8 mouse cellular contexts compared by ENCODE assay signal in genomic region chr1:43694851-43695545, GRCm38 (mm10). TPM values are rescaled to one million over a fixed set of nuclear protein-coding genes. Genes with fewer than 3 reads are reported as not detected.
DNase-seq lines count a peak whose midpoint lies in the region; ATAC-seq and TF ChIP-seq lines count a peak whose summit lies in the region.

No protein-coding gene starts in this region.

- H3K9ac ChIP-seq in forebrain, embryonic 11.5 days (ENCODE audit: low read length) = no peak overlapping the region
- no peak overlapping the region for H3K9ac ChIP-seq in forebrain, embryonic 12.5 days
- H3K9ac ChIP-seq in heart, embryonic 14.5 days (ENCODE audit: low read length) = peak overlapping the region; percentile 42
- peak overlapping the region; percentile 28; the same call in 1 of the 2 replicates for H3K9ac ChIP-seq in limb, embryonic 14.5 days (ENCODE audit: low read depth, low read length, severe bottlenecking)

- no peaks in the 10 kb centered on the region for H3K36me3 ChIP-seq in forebrain, embryonic 11.5 days (ENCODE audit: control insufficient read depth, insufficient read depth, low read length)
- H3K36me3 ChIP-seq in forebrain, embryonic 10.5 days (replicated peaks) = no peaks in the 10 kb centered on the region
- H3K36me3 ChIP-seq in forebrain, embryonic 12.5 days (replicated peaks) = no peaks in the 10 kb centered on the region
- H3K36me3 ChIP-seq in heart, embryonic 14.5 days (ENCODE audit: control insufficient read depth, insufficient read depth, low read length) = no peaks in the 10 kb centered on the region
- H3K36me3 ChIP-seq in limb, embryonic 14.5 days (ENCODE audit: control insufficient read depth, insufficient read depth, low read length) = no peaks in the 10 kb centered on the region

- H3K4me2 ChIP-seq in forebrain, embryonic 11.5 days (ENCODE audit: low read depth, low read length, severe bottlenecking) = no peak overlapping the region
- no peak overlapping the region for H3K4me2 ChIP-seq in forebrain, embryonic 12.5 days
- peak overlapping the region; percentile 39 for H3K4me2 ChIP-seq in heart, embryonic 14.5 days (ENCODE audit: low read length)
- H3K4me2 ChIP-seq in limb, embryonic 14.5 days (replicated peaks; ENCODE audit: low read depth, low read length, severe bottlenecking) = peak overlapping the region; percentile 22

- 56% methylated on average over 6 of the region's 6 CpGs for WGBS in forebrain, embryonic 11.5 days
- 61% methylated on average over 6 of the region's 6 CpGs for WGBS in forebrain, embryonic 10.5 days
- 52% methylated on average over 6 of the region's 6 CpGs for WGBS in forebrain, embryonic 12.5 days
- WGBS in heart, embryonic 14.5 days = 14% methylated on average over 6 of the region's 6 CpGs
- 4% methylated on average over 6 of the region's 6 CpGs for WGBS in limb, embryonic 14.5 days

- no peaks in the 10 kb centered on the region for H3K27me3 ChIP-seq in forebrain, embryonic 11.5 days (ENCODE audit: control insufficient read depth, insufficient read depth, low read length)
- H3K27me3 ChIP-seq in forebrain, embryonic 10.5 days (ENCODE audit: poor library complexity, severe bottlenecking) = no peaks in the 10 kb centered on the region
- no peaks in the 10 kb centered on the region for H3K27me3 ChIP-seq in forebrain, embryonic 12.5 days
- no peaks in the 10 kb centered on the region for H3K27me3 ChIP-seq in heart, embryonic 14.5 days (ENCODE audit: control insufficient read depth, insufficient read depth, low read length)
- no peaks in the 10 kb centered on the region for H3K27me3 ChIP-seq in limb, embryonic 14.5 days (ENCODE audit: control insufficient read depth, insufficient read depth, low read length)

- ATAC-seq in forebrain, embryonic 11.5 days (replicated peaks; ENCODE audit: low FRiP score) = no peak
- peak; percentile 63; the same call in 1 of the 2 replicates for ATAC-seq in forebrain, embryonic 12.5 days (ENCODE audit: low FRiP score)
- ATAC-seq in heart, embryonic 14.5 days (ENCODE audit: insufficient number of reproducible peaks, insufficient read depth, low FRiP score, low read depth) = peak; percentile 84
- peak; percentile 79 for ATAC-seq in limb, embryonic 14.5 days (ENCODE audit: low FRiP score, low read depth)

- no peak overlapping the region for H3K27ac ChIP-seq in forebrain, embryonic 11.5 days (ENCODE audit: low read depth, low read length)
- no peak overlapping the region for H3K27ac ChIP-seq in forebrain, embryonic 10.5 days
- H3K27ac ChIP-seq in forebrain, embryonic 12.5 days = peak overlapping the region; percentile 64
- H3K27ac ChIP-seq in heart, embryonic 14.5 days (replicated peaks in 1 of 2; ENCODE audit: control insufficient read depth in 1 of 2, insufficient read depth in 1 of 2, low read depth in 2 of 2, low read length in 2 of 2) = peak overlapping the region; percentile 91 to 93
- peak overlapping the region; percentile 89 for H3K27ac ChIP-seq in limb, embryonic 14.5 days (replicated peaks; ENCODE audit: low read depth, low read length)

- no peak overlapping the region for H3K4me3 ChIP-seq in forebrain, embryonic 11.5 days (ENCODE audit: low read depth, low read length)
- H3K4me3 ChIP-seq in forebrain, embryonic 10.5 days = no peak overlapping the region
- H3K4me3 ChIP-seq in forebrain, embryonic 12.5 days (replicated peaks) = no peak overlapping the region
- no peak overlapping the region for H3K4me3 ChIP-seq in heart, embryonic 14.5 days (ENCODE audit: control insufficient read depth in 1 of 2, insufficient read depth in 1 of 2, low read depth in 1 of 2, low read length in 2 of 2)
- no peak overlapping the region for H3K4me3 ChIP-seq in limb, embryonic 14.5 days (replicated peaks; ENCODE audit: low read length)

- no peaks in the 10 kb centered on the region for H3K4me1 ChIP-seq in forebrain, embryonic 11.5 days (replicated peaks; ENCODE audit: control insufficient read depth, insufficient read depth, low read length)
- H3K4me1 ChIP-seq in forebrain, embryonic 10.5 days = peaks cover 8% of the 10 kb centered on the region
- H3K4me1 ChIP-seq in forebrain, embryonic 12.5 days = peaks cover 16% of the 10 kb centered on the region
- peaks cover 12 to 27% of the 10 kb centered on the region in 2 experiments for H3K4me1 ChIP-seq in heart, embryonic 14.5 days (ENCODE audit: control insufficient read depth in 2 of 2, insufficient read depth in 2 of 2, low read length in 2 of 2)
- peaks cover 27% of the 10 kb centered on the region for H3K4me1 ChIP-seq in limb, embryonic 14.5 days (ENCODE audit: control insufficient read depth, insufficient read depth, low read length)

- H3K9me3 ChIP-seq in forebrain, embryonic 11.5 days (ENCODE audit: control insufficient read depth, low read length) = no peaks in the 10 kb centered on the region
- peaks cover 4% of the 10 kb centered on the region; the same call in 1 of the 2 replicates for H3K9me3 ChIP-seq in forebrain, embryonic 10.5 days
- H3K9me3 ChIP-seq in forebrain, embryonic 12.5 days = no peaks in the 10 kb centered on the region
- no peaks in the 10 kb centered on the region for H3K9me3 ChIP-seq in heart, embryonic 14.5 days (ENCODE audit: control insufficient read depth, low read length)
- H3K9me3 ChIP-seq in limb, embryonic 14.5 days (ENCODE audit: control insufficient read depth, low read length) = no peaks in the 10 kb centered on the region

- peak; percentile 47 for DNase-seq in forebrain, embryonic 11.5 days (ENCODE audit: low spot score)
- DNase-seq in forebrain, embryonic 10.5 days (ENCODE audit: extremely low spot score, low spot score) = no peak
- DNase-seq in kidney, postnatal 14 days = peak; percentile 86
- DNase-seq in limb, embryonic 14.5 days (ENCODE audit: low spot score) = peak; percentile 92
- peak; percentile 53 for DNase-seq in retina, postnatal 1 day
- DNase-seq in thymus, postnatal 25 days = no peak

- TF ChIP-seq POLR2A in limb, embryonic 14.5 days (IDR thresholded peaks at IDR 0.05; ENCODE audit: borderline replicate concordance, extremely low read depth, insufficient read depth, insufficient read length) = no peak

RNA-seq across cellular contexts. Expression of gene 1500015O10Rik, which starts 35.4 kb away (rescaled TPM):
- polyA plus RNA-seq in forebrain, embryonic 11.5 days (2014; fragmentation: Nextera tagmentation; extraction: Ambion mirVana) = 0.61 and 0.79 TPM in 2 replicates
- polyA plus RNA-seq in forebrain, embryonic 10.5 days (2016; fragmentation: Nextera tagmentation; extraction: Ambion mirVana) = 0.26 TPM in 1 of 2 replicates, not detected in the other
- polyA plus RNA-seq in forebrain, embryonic 12.5 days (2016; fragmentation: Nextera tagmentation; extraction: Ambion mirVana) = 1.1 and 2.7 TPM in 2 replicates
- polyA plus RNA-seq in heart, embryonic 14.5 days (2014; fragmentation: Nextera tagmentation; extraction: Ambion mirVana) = 12.7 and 19.0 TPM in 2 replicates
- 44.1 and 45.4 TPM in 2 replicates for polyA plus RNA-seq in limb, embryonic 14.5 days (2012; rRNA removed)
- polyA plus RNA-seq in limb, embryonic 14.5 days (2014; fragmentation: Nextera tagmentation; extraction: Ambion mirVana) = 98.2 and 112 TPM in 2 replicates

Comparison
In these comparisons a context has a peak if more than half of its experiments do, and no peak if none do; other contexts are left out.
1. DNase-seq: peak in forebrain, embryonic 11.5 days (single experiment), kidney, postnatal 14 days (single experiment), limb, embryonic 14.5 days (single experiment) and retina, postnatal 1 day (single experiment); none in forebrain, embryonic 10.5 days (single experiment) and thymus, postnatal 25 days (single experiment).
2. H3K27ac ChIP-seq: peak in forebrain, embryonic 12.5 days (single experiment), heart, embryonic 14.5 days (2 of 2) and limb, embryonic 14.5 days (single experiment); none in forebrain, embryonic 11.5 days (single experiment) and forebrain, embryonic 10.5 days (single experiment).
3. H3K4me2 ChIP-seq: peak in heart, embryonic 14.5 days (single experiment) and limb, embryonic 14.5 days (single experiment); none in forebrain, embryonic 11.5 days (single experiment) and forebrain, embryonic 12.5 days (single experiment).
4. H3K9ac ChIP-seq: peak in heart, embryonic 14.5 days (single experiment) and limb, embryonic 14.5 days (single experiment); none in forebrain, embryonic 11.5 days (single experiment) and forebrain, embryonic 12.5 days (single experiment).